Mouse (Mus musculus) lung, postnatal 10 days (tissue): ENCODE data around the gene Pdzrn3.

Experiments
- DNase-seq: peaks from one replicate; pipeline ENCODE4 v3.0.0; 2021

Pdzrn3 gene

DNA sequence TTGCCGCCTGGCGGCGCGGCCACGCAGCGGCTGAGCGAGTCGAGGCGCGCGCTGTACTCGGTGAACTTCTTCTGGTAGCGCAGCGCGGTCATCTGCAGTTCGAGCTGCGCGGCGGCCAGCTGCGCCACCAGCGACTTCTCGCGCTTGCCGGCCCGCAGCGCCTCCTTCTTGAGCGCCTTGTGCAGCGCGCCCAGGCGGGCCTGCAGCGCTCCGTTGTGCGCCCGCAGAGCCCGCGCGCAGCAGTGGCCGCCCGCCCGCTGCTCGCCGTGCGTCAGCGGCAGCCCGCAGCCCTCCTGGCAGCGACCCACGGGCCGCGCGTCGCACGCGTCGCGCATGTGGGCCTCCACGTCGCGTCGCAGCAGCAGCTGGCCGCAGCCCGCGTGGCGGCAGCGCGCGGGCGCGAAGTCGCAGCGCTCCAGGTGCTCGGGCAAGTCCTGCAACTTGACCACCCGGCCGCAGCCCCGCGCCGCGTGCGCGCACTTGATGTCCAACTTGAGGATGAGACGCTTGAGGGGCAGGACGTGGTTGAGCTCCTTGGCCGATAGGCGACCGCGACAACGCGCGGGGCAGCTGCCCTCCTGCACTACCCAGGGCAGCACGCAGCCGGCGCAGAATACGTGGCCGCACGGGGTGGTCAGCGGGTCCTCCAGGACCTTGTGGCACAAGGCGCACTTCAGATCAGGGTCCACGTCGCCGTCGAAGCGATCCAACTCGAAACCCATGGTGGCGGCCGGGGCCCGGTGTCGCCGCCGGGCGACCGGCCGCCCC lies at the start of gene Pdzrn3:
Pdzrn3 (minus strand) TSS at position 731 of the 768 bp plus-strand sequence.
- DNase-seq, result peak; percentile 67

DNA sequence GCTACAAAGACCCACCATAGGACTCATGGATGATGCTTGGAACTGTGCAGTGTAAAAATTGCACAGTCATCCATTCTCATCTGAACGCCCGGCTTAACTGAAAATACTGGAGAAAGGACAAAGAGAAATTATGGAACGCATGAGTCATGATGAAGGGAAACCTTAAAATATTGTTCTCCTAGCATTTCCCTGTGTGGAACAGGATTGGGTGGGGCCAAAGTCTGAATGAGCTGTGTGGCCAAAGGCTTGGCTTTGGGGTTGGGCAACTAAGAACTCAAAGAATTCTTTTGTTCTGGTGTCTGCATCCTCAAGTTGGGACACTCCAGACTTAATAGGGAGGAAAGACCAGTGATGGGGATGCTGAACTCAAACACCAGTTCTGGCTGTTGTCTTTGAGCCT lies 49.6 kb upstream of the Pdzrn3 start:
- no peak for DNase-seq

DNA sequence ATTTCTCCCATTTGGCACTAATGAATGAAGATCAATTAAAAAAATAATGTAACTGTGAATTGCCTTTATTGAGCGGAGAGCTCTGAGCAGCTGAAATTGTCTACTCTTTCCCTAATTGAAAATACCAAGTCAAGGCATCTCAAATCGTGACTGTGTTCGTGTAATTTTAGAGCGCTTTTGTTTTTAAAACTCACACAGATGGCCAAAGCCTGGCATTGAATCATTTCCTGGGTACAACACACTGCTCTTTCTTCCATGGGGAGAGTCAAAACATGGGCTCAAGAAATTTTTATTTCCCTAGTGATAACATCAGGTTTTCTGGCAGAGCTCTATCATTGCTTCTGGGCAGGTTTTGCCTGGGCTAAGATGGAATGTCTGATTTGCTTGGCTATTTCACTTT lies 48.6 kb upstream of the Pdzrn3 start:
- DNase-seq, result no peak

DNA sequence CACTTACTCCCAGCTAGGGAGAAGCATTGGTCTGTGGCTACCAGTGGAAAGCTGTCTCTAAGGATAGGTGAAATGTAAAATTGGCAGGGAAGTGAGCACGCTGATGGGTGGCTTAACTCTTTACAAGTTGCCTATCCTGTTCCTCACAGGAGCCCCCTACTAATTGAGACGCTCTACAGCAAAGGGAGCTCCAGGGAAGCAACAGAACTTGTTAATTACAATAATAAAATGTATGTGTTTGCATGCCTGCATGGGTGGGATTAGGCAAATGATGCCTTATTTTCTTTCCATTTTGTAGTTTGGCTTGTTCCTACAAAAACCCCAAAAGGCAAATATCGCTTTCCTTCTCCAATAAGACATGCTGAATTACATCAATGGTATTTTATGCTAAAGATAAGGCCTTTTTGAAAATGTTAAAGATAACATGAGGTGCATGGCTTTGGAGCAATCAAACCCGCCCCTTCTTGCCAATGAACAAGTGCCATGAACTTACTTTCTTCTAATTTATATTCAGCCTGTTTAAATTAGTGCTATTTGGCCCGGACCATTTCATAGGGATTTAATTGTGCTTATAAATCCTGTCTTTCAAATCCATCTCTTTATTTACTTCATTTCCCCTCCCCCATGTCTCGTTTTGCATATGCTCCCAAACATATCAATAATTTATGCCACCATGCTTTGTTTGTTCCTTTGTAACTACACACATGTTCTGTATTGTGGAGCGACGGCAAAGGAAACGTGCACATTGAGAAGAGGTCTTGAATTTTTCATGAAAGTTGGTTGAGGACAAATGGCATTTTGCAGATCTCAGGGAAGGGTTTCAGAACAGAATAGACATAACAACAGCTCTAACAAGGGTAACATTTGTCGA lies 44.6 kb upstream of the Pdzrn3 start:
- DNase-seq, result no peak

- DNase-seq, result no peak
Measured at GRCm38 (mm10) chr6:101418213-101418612, 40.5 kb upstream of the Pdzrn3 start.

DNA sequence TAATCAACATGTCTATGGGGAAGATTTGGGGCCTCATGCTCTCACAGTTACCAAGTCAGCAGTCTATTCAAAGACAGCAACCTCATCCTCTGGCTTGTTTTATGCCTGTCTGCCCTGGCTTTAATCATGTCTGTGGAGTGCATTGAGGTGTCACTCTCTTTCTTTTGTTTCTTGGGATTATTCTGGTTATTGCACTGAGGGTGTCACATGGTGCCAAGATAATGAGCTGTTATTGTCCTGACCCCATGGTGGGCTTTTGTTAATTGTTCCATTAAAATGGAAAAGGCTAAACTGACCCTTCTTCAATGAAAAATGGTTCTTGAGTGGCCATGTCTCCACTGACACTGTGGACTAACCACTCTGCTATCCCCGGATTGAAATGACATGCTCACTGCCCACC lies 34.0 kb upstream of the Pdzrn3 start:
- no peak for DNase-seq

DNA sequence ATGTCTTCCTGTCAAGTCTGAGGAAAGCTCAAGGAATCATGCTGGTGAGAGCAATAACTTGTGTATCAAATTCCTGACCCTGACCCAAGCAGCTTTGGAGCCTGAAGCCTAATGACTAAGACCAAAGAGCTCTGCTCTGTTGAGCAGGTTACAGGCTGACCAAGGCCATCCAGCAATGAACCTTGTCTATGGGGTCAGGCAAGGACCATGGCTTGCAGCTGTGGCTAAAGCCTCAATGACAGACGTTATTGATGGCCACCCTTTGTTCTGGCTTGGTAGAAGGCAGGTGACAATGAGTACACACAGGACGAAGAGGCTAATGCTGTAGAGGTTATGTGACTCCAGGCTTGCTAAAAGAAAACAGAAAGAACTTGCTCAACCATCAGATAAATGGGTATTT lies 33.4 kb upstream of the Pdzrn3 start:
- DNase-seq, result no peak

DNA sequence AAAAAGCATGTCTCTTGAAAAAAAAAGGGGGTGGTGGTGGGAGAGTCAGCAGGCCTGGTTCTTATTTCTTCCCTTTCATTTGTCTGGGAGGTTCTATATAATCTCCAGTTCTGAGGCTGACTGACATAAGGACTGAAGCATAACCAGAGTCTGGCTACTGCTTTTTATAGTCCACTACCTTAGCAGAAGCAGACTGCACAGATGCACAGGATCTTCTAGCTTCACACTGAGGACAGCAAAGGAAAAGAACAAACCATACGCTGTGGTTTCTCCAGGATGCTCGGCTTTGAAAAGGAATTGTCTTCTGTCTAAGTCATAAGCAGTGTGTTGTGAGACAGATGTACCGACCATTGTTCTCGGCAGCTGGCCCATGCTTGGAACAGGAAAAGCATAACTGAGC lies 19.0 kb upstream of the Pdzrn3 start:
- no peak for DNase-seq

DNA sequence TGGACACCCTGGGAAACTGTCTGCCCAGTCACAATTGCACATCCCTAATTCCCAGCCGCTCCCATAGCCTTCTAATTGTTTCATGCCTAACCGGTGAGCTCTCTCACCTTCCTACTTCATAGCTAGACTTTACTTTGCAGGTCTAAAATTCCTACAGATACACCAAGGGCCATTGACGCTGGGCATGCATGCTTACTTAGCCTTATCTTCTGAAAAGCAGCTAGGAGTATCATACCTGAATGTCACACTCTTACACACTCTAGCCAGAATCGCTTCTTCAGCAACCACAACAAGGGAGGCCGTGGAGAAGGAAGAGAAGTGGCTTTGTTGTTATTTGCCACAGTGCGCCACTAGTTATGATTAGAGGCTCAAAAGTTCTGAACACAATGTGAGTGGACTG lies 18.2 kb upstream of the Pdzrn3 start:
- peak; percentile 5 for DNase-seq

DNA sequence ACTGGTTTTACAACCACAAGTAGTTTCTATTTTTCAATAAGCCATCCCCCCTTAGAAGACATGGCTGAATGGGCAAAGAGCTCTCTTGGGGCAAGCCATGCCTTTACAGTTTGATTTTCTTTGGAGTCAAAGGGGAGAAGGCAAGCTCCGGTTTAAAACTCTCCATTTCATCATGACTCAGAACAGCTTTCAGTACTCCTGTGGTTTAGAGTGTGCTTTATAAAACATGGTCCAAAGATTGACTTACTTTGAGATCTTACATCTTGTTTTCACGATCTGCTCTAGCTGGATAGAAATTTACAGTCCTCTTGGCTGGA lies 15.1 kb upstream of the Pdzrn3 start:
- DNase-seq, result no peak

- DNase-seq, result no peak
Measured at GRCm38 (mm10) chr6:101392107-101392800, 14.6 kb upstream of the Pdzrn3 start.

DNA sequence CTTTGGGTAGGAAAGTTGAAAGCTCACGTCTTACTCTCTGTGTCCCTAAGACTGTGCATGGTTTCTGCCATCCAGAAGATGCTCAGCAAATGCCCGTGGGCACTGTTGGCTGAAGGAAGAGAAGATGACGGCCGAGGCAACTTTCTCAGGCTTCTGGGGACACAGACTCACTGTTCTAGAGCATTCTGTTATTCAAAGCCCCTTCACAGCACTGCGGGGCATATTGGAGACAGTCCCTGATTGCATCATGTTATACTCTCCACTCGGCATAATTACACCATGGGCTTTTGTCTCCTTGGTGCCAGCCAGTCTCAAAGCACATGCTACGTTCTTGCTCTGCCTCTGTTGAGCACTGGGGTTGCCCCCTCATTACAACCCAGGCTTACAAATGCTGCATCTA lies 7.8 kb upstream of the Pdzrn3 start:
- DNase-seq, result no peak

DNA sequence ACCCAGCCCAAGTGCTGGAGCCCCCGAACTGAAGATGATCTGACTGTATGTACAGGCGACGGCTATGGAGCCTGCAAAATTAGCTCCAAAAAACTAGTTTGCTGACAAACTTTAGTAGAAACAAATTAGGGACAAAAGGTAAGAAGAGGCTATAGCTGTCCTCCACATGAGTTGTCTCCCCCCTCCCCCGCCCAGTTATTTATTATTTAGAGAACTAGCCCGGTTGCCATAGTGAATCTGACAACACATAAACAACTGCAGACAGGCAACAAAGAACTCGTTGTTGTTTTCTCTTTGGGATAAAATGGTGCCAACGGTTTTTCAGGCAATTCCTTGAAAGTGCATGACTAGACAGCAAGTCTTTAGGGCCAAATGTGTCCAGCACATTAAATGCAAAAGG lies 7.3 kb upstream of the Pdzrn3 start:
- DNase-seq, result no peak

- no peak for DNase-seq
Measured at GRCm38 (mm10) chr6:101384476-101384875, 6.8 kb upstream of the Pdzrn3 start.

GRCm38 (mm10) chr6:101382891-101383290 lies 5.2 kb upstream of the Pdzrn3 start:
- no peak for DNase-seq

DNA sequence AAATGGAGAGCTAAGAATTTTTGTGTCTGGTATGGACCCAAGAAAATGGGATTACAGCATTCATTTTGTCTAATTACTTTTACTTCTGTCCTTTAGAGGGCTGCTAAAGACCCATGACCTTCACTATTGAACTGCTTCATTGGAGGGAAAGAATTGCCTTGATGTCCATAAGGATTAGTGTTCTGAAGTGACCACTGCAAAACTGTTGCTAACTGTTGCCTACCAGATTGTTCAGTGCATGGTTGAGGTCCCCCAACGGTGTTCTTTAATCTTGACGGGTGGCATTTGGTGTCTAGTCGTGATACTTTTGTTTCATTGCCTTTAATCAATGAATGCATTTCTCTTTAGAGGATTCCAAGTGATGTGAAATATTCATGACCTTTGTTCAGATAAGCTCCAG lies 1.8 kb upstream of the Pdzrn3 start:
- DNase-seq, result no peak

GRCm38 (mm10) chr6:101377935-101378609 lies 375 bp upstream of the Pdzrn3 start:
- DNase-seq, result peak; percentile 83

GRCm38 (mm10) chr6:101376511-101377166 lies 1.1 kb downstream of the Pdzrn3 start:
- no peak for DNase-seq

- DNase-seq, result no peak
Measured at GRCm38 (mm10) chr6:101376049-101376448, 1.6 kb downstream of the Pdzrn3 start.

GRCm38 (mm10) chr6:101374721-101375120 lies 3.0 kb downstream of the Pdzrn3 start:
- peak; percentile 92 for DNase-seq

GRCm38 (mm10) chr6:101374186-101374585 lies 3.5 kb downstream of the Pdzrn3 start:
- DNase-seq, result peak; percentile 56

GRCm38 (mm10) chr6:101372982-101373381 lies 4.7 kb downstream of the Pdzrn3 start:
- no peak for DNase-seq
